Mouse (Mus musculus) testis, adult 2 months (tissue): ENCODE results near the gene Rad23a. TPM values are rescaled to one million over a fixed set of nuclear protein-coding genes. Genes with fewer than 3 reads are reported as not detected.
A peak's percentile ranks its signal among the peaks of the same experiment; 100 is the strongest.

Source experiments
- H3K27ac ChIP-seq: fragments of 200-500 bp; 2 replicates; pipeline ENCODE4 v1.5.1; 2012; ENCODE audit warnings: low read depth, low read length; ENCODE audit not compliant: control insufficient read depth, insufficient read depth
- H3K27me3 ChIP-seq: fragments of 200-500 bp; 2 replicates; pipeline ENCODE4 v1.6.1; 2012; ENCODE audit warnings: mild to moderate bottlenecking, low read length, moderate library complexity; ENCODE audit not compliant: control insufficient read depth, insufficient read depth
- H3K36me3 ChIP-seq: fragments of 200-500 bp; 2 replicates; pipeline ENCODE4 v1.6.1; 2012; ENCODE audit warnings: mild to moderate bottlenecking, low read length; ENCODE audit not compliant: control insufficient read depth, insufficient read depth
- H3K4me1 ChIP-seq: fragments of 200-500 bp; 2 replicates; pipeline ENCODE4 v1.6.1; 2012; ENCODE audit warnings: low read length; ENCODE audit not compliant: control insufficient read depth, insufficient read depth
- H3K4me3 ChIP-seq: fragments of 200-500 bp; 2 replicates; pipeline ENCODE4 v1.5.1; 2012; ENCODE audit warnings: low read depth, mild to moderate bottlenecking, low read length, moderate library complexity, mixed read lengths; ENCODE audit not compliant: control insufficient read depth
- CTCF ChIP-seq: fragments of 200-500 bp; IDR thresholded peaks from 2 replicates; pipeline ENCODE4 v1.5.1; 2012; ENCODE audit warnings: low read depth, mild to moderate bottlenecking, inconsistent platforms, low read length, moderate library complexity; ENCODE audit not compliant: control insufficient read depth, insufficient read depth, insufficient replicate concordance
- POLR2A ChIP-seq: fragments of 200-500 bp; IDR thresholded peaks from 2 replicates; pipeline ENCODE4 v1.6.1; 2012; ENCODE audit warnings: low read depth, mild to moderate bottlenecking, inconsistent platforms, low read length, moderate library complexity; ENCODE audit not compliant: control insufficient read depth
- polyA plus RNA-seq: library from polyadenylated mRNA; depleted of rRNA; stranded (reverse); fragments of >200 nt; gene quantifications from 2 replicates; pipeline ENCODE4 v1.2.3, GENCODE M21; 2012

Gene Rad23a
- polyA plus RNA-seq, 1 experiment, result 106 TPM

DNA sequence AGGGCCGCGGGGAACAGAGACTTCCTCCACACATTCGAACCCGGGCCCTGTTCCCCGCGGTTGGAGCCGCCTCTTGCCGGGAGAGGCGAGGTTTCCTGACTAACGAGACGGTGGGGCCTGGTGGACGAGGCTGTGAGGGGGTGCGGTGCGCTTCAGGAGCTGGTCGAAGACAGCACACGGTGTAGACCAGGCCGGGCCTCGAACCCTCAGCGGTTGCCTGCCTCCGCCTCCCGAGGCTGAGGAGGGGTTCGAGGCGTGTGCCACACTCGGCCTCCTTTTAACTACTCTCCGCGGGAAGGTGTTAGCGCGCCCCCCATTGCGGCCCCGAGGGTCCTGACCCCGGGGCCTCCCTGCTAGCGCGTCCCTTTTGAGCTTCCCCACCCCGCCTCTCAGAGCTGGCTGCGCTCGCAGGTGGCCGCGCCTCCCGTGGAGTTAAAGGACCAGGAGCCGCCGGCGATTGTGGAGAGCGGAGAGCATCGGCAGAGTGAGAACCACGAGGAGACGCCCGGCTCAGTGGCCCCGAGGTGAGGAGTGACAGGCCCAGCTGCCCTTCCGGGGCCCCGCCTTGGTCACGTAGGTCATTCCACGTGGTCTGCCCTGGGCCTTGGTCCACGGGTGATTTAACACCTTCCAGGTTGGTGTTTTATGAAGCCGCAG, 32.0 kb upstream of the Rad23a start:
- H3K4me3 ChIP-seq, result peak overlapping the region; percentile 97
- no peak; the same call in 1 of the 2 replicates for TF ChIP-seq POLR2A
- TF ChIP-seq CTCF, result no peak
- peak overlapping the region; percentile 97 for H3K27ac ChIP-seq
- no peaks in the 10 kb centered on the region for H3K27me3 ChIP-seq
- peaks cover 1% of the 10 kb centered on the region for H3K36me3 ChIP-seq
- H3K4me1 ChIP-seq, result peaks cover 8% of the 10 kb centered on the region

DNA sequence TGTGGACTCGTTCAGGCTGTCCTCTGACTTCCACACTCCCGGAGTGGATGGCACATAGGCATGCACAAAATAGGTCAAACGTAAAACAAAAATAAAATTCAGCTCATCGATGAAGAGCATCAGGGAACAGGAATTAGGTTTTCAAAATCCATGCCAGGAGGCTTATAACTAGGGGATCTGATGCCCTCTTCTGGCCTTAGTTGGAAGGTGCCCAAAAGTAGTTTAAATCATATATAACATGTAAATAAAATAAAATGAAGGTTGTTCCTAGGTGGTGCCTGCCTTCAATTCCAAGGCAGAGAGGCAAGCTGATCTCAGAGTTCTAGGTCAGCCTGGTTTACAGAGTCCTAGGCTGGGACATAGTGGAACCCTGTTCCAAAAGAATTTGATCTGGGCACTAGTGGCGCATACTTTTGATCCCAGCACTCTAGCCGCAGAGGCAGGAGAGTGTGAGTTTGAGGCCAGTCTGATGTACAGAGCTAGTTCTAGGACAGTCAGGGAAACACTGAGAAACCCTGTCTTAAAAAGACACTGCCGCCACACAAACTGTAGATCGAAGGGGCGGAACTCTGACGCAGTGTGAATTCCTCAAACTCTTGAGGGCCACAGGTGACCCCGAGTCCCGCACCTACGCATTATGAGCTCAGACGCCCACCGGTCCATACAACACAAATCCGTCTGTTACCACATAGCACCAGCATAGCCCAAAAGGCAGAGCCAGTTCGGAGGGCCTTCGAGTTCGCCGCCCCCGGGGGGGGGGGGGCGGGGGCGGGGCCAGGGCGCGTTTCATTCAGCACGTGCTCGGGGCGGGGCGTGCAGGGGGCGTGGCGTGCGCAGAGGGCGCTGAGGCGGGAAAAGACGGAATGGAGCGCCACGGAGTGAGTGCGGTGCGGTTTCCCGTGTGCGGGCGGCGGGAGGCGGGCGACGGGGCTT, 31.2 kb upstream of the Rad23a start, which contains the start of gene Syce2:
Gene Syce2, plus strand, starts transcription at position 736 of the 933 bp plus-strand sequence.
- H3K36me3 ChIP-seq, result peaks cover 1% of the 10 kb centered on the region
- H3K27me3 ChIP-seq, result no peaks in the 10 kb centered on the region
- peaks cover 8% of the 10 kb centered on the region for H3K4me1 ChIP-seq
- TF ChIP-seq CTCF (no peak), POLR2A (peak; percentile 86)
- peak within 1 kb of the TSS; percentile 97 for H3K4me3 ChIP-seq
- H3K27ac ChIP-seq, result peak within 1 kb of the TSS; percentile 97

DNA sequence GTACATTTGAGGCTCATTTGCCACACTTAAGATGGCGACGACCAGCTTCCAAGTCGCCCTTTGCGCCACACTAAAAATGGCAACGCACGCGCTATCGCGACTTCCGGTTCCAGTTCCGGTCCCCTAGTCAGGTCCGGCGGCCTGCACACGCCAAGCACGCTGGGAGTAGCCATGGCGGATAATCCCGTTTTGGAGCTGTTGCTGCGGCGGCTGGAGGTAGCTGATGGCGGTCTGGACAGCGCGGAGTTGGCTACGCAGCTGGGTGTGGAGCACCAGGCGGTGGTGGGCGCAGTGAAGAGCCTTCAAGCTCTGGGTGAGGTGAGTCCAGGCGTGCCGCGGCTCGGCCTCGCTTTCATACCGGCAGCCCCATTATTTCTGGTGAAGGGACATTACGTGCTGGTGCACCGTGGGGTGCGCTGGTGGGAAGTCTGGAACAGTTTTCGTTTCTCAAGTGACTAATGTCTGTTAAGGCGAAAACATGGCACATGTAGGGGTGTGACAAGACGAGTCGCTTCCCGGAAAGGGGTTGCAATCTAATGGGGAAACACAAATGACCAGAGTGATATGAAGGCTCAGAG, 16.5 kb upstream of the Rad23a start, which contains the start of gene Farsa:
Gene Farsa, plus strand, starts transcription at position 126 of the 578 bp plus-strand sequence.
- H3K4me3 ChIP-seq, result peak within 1 kb of the TSS; percentile 96
- TF ChIP-seq POLR2A (peak; percentile 99), CTCF (no peak)
- H3K27ac ChIP-seq, result peak within 1 kb of the TSS; percentile 85
- no peaks in the 10 kb centered on the region for H3K4me1 ChIP-seq
- no peaks in the 10 kb centered on the region; the same call in none of the 2 replicates for H3K36me3 ChIP-seq
- H3K27me3 ChIP-seq, result no peaks in the 10 kb centered on the region

DNA sequence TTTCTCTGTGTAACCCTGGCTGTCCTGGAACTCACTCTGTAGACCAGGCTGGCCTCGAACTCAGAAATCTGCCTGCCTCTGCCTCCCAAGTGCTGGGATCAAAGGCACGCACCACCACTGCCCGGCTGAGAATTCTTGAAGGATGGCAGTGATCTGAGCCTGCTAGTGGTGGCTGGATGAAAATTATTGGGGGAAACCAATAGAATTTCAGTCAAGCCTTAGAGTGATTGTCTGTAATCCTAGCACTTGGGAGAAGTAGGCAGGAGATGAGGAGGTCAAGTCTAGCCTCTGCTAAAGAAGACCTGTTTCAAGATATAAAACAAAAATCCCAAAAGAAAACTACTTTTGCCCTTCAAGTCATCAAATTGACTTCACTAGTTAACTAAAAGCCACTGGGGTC, 16.0 kb upstream of the Rad23a start:
- TF ChIP-seq CTCF, result no peak
- TF ChIP-seq POLR2A, result no peak
- Histone ChIP-seq H3K27me3 (no peaks in the 10 kb centered on the region), H3K27ac (no peak overlapping the region), H3K36me3 (no peaks in the 10 kb centered on the region; the same call in none of the 2 replicates), H3K4me1 (no peaks in the 10 kb centered on the region), H3K4me3 (peak overlapping the region; percentile 96)

DNA sequence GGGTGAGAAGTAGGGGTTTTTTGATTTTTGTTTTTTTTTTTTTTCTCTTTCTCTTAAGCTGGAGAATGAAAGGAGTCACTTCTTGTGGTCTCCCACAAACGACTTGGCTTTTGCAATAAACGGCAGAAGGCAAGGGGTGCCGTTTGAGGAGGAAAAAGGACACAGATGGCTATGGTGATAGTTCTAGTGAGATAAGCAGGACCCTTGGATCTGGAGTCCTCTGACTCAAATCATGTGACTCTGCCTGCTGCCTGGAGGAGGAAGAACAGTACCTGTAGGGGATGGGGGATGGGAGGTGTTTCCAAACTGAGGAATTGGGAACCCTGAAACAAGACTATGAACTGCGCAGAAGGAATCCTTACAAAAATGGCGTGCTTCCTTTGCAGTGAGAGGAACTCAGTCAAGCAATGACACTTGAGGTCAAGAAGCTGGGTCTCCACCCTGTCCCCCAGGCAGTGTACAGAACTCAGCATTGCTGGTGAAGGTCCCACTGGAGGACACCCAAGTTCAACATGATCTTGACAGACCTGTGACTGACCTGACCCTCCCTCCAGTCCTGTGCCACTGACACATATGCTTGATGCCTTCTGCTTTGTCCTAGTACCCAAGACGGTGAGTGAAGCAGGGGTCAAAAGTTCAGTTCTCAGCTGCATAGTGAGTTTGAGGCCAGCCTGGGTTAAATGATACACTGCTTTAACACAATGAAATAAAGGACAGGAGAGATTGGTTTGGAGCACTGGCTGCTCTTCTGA, 7.4 kb upstream of the Rad23a start:
- peaks cover 10% of the 10 kb centered on the region for H3K4me1 ChIP-seq
- peak overlapping the region; percentile 85 for H3K4me3 ChIP-seq
- peak overlapping the region; percentile 95 for H3K27ac ChIP-seq
- peaks cover 5% of the 10 kb centered on the region for H3K36me3 ChIP-seq
- no peaks in the 10 kb centered on the region for H3K27me3 ChIP-seq
- TF ChIP-seq POLR2A (no peak), CTCF (no peak)

DNA sequence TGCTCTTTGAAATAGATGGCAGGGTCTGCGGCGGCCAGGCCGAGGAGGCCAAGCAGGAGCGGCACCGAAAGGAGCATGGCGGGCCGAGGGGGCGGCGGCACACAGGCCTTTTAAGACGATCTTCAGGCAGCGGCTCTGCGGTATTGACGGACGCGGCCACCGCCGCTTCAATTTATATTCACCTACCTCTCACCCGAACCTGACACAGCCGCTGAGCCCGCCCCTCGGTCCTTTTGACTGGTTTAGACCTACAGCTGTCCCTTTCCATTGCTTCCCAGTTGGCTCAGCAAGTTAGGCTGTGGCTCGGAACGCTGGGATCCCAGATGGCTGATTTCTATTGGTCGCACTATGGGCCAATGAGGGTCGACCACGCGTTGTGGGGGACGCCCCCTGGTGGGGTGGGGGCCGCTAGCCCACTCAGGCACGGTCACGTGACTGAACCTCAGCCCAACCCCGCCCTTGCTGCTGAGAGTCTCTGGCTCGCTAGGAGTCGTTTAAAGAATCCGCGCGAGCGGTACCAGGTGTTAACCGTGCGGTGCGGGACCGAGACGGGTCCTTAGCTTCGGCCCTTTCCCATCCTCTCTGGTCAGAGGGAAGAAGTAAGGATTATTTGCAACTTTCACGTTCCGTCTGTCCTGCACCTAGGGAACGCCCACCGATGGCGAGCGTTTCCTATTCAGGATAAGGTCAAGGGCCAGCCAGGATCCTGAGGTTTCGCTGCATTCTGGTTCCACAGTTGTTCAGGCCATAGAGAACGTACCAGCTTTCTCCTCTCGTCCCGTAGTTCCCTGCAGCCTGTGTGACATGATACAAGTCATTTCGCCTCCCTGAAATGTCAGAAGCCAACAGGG, 6.5 kb upstream of the Rad23a start, which contains the start of gene Calr:
Gene Calr, minus strand, starts transcription at position 213 of the 851 bp plus-strand sequence.
- Histone ChIP-seq H3K27ac (peak within 1 kb of the TSS; percentile 95), H3K4me1 (peaks cover 10% of the 10 kb centered on the region), H3K4me3 (peak within 1 kb of the TSS; percentile 85), H3K27me3 (no peaks in the 10 kb centered on the region), H3K36me3 (peaks cover 5% of the 10 kb centered on the region)
- TF ChIP-seq POLR2A (peak; percentile 95), CTCF (peak; percentile 11; the same call in 1 of the 2 replicates)
